Mouse (Mus musculus) mouse embryonic stem cell (cell line): Measurements from ENCODE around the gene Frem2.

Experiments
- in situ Hi-C, 2 experiments: fragments of 300-500 bp; cut with MboI; formaldehyde crosslinking; loops; 1 replicate in 1 of 2; 3 replicates in 1 of 2; pipeline ENCODE4 v1.14.3; 2019 to 2020; ENCODE audit warnings: low sequenced_read_pairs in 2 of 2, low pct_unique_long_range_greater_than_20kb in 1 of 2, mixed read lengths in 1 of 2; ENCODE audit not compliant: unreplicated experiment in 1 of 2

The Frem2 gene

GRCm38 (mm10) chr3:53630630-53631029 lies 26.5 kb downstream of the Frem2 start:
- in situ Hi-C loops: no loop called here

GRCm38 (mm10) chr3:53629966-53630365 lies 27.2 kb downstream of the Frem2 start:
- in situ Hi-C loops: no loop called here

GRCm38 (mm10) chr3:53623222-53623621 lies 33.9 kb downstream of the Frem2 start:
- in situ Hi-C loops: no loop called here

- in situ Hi-C loops: no loop called here
These were observed 36.2 kb downstream of the Frem2 start for GRCm38 (mm10) chr3:53620978-53621377.

DNA sequence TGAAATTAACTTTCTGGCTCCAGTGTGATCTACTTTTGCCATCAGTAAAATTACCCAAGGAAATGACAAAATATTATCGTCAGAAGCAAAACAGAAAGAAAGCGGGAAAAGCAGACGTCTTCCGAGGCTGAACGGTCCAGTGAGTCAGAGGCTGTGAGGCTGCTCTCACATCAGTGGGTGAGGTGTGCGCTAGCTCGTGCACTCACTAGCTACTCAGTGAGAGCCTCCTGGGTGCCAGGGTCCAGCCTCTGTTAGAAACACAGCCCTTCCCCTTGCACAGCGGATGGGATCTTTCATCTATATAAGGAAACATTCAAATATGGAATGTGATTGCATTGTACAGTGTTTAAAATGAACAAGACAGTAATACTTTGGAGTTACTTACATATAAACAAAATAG lies 36.8 kb downstream of the Frem2 start:
- in situ Hi-C loops: no loop called here

- in situ Hi-C loops: no loop called here
These were observed 46.0 kb downstream of the Frem2 start for GRCm38 (mm10) chr3:53611106-53611505.

DNA sequence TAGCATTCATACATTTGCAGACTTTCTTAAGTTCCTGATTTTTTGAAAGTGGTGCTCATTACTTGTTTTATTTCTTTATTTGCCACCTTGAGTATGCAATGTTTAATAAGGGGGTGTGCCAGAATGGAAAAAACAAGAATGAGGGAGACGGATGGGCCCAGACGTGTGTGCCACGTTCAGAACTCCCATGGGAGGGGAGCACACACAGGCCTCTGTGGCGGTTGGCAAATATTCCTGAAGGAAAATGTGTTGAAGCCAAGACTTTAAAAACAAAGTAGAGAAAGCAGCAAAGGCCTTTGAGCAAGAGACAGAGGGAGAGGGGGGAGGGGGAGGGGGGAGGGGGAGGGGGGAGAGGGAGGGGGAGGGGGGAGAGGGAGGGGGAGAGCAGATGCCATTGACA lies 47.3 kb downstream of the Frem2 start:
- in situ Hi-C loops: no loop called here

DNA sequence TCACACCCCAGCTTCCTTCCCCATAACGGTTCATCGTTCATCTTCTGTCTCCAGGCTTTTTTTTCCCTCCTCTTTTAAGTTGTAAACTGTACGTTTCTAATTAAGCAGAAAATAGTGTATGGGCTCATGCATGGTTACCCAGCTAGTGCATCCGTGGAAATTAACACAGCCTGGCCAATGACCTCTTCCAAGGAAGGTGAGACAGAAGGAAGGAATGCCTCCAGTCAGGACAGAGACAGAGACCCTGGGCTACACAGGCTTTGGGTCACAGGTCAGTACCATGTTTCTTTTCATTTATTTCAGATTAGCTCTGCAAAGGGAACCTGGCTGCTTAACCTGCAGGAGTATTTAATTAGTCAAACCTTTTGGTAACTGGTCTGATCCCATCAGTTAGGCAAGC lies 57.0 kb downstream of the Frem2 start:
- in situ Hi-C loops: no loop called here

- in situ Hi-C loops: no loop called here
These were observed 57.8 kb downstream of the Frem2 start for GRCm38 (mm10) chr3:53599315-53599714.

DNA sequence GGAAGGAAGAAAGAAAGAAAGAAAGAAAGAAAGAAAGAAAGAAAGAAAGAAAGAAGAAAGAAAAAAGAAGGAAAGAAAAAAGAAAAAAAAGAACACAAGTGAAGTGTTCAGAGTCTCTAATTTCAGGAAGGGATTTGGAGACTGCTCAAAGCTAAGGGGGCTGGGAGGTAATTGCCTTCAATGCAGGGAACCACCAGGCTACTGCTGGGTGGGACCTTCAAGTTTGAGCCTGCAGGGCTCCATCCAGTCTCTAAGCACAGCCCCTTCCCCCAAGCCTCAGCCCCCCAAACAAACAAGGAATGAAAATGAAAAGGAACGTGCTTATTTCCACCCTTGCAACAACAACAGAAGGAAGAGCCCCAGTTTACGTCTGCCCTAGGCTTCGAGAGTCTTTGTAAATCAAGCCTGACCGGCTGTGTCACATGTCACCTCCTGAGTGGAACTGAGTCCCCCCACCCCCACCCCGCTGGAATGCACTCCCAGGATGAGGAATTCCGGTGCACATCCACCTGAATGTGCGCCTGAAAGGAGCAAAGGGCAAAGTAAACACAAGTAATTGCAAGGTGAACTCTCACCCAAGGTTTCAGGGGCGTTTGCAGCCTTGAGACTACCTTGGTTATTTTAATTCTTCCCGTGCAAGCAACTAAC lies 58.9 kb downstream of the Frem2 start:
- in situ Hi-C loops: no loop called here

DNA sequence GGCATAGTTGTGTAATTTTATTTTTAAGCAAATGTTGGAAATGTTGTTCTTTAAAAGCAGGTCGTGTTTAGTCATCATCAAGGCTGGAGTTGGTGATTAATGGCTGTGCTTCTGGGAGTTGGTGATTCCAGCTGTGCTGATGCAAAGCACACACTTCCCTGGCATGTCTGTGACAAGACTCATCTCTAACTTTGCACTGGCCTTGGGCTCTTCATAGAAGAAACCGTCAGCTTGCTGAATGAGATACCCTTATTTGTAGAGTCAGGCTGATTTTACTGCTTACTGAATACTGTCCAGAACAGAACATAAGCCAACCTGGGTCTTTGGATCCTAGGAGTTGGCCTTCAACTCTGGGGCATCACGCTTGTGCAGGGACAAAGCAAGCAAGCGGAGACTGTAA lies 62.7 kb downstream of the Frem2 start:
- in situ Hi-C loops: no loop called here

- in situ Hi-C loops: no loop called here
These were observed 63.4 kb downstream of the Frem2 start for GRCm38 (mm10) chr3:53593718-53594117.

DNA sequence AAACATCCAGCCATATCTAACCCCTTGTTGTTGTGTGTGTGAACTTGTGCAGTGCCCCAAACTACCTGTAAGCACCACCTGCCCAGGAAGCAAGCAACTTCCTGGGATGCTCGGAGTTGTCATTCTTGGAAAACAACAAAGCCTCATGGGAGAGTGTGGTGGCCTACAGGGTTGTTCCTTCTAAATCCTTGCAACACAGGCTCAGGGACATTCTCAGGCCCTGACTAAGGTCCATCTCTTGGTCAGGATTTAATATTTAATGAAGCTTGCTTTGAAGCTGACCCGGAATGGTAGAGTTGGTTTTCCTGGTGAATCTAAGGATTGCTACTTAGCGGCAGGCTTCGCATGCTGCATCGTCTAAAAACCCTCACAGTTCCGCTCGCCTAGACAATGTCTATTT lies 65.1 kb downstream of the Frem2 start:
- in situ Hi-C loops: no loop called here

DNA sequence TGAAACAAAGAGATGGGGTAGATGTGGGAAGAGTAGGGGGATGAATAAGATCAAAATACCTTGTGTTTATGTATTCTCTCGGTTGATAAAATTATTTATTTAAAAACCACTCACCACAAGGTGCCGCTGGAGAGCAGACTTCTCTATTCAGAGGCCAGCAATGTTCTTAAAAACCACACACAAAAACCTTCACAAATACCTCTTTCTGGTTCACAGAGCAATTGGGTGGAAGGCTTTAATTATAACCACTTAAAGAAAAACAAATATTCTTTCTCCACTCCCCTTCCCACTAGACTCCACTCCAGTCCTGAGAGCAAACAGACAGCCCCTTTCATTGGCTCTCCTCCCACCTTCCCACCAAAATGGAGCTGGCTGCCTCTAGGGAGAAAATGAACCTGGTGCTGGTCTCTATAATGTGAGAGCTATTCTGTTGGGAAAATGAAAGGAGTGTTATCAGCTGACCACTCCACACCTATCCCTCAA lies 67.0 kb downstream of the Frem2 start:
- in situ Hi-C loops: no loop called here

DNA sequence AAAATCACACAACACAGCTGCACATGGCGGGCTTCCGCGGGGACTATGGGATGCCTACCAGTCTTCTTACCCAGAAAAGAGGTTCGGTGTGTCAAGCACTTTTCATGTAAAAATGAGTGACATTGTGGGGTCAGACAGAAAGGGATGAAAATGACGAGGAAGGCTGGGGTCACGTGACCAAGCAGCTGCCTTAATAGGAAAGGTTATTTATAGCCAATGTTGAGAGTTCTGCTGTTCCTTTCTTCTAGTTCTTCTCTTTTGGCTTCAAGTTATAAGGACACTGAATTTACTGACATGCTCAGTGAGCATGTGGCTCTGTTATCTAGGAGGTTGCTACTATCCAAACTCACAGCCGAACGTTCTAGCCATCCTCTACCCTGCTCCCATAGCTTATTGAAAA lies 73.9 kb downstream of the Frem2 start:
- in situ Hi-C loops: no loop called here

DNA sequence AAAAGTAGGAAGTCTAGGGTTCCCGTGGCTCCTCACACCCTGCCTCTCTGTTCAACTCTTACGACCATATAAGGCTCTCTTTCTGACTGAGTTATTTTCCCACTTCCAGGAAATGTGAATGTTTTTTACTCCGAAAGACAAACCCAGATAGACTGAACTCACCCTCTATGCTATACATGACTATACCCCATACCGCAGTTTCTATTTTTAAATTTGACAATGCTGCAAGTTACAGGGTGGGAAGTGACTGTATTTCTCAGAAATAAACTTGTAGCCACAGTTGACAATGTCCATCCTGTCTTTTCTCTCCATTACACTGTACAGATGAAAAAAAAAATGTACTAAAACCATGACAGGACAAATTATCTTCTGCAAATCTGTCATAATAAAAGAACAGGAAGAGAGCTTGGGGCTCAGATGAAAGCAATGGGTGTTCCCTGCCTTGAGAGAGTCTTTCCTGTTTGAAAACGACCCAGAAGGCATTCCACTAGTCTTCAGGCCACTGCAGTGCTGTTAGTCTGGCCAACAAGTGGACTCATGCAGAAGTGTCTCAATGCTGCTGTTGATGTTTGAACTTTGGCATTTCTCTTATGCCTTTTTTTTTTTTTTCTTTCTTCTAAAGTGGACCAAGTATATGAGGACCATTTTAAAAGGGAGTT lies 76.4 kb downstream of the Frem2 start:
- in situ Hi-C loops: no loop called here

- in situ Hi-C loops: no loop called here
These were observed 77.9 kb downstream of the Frem2 start for GRCm38 (mm10) chr3:53579121-53579704.

DNA sequence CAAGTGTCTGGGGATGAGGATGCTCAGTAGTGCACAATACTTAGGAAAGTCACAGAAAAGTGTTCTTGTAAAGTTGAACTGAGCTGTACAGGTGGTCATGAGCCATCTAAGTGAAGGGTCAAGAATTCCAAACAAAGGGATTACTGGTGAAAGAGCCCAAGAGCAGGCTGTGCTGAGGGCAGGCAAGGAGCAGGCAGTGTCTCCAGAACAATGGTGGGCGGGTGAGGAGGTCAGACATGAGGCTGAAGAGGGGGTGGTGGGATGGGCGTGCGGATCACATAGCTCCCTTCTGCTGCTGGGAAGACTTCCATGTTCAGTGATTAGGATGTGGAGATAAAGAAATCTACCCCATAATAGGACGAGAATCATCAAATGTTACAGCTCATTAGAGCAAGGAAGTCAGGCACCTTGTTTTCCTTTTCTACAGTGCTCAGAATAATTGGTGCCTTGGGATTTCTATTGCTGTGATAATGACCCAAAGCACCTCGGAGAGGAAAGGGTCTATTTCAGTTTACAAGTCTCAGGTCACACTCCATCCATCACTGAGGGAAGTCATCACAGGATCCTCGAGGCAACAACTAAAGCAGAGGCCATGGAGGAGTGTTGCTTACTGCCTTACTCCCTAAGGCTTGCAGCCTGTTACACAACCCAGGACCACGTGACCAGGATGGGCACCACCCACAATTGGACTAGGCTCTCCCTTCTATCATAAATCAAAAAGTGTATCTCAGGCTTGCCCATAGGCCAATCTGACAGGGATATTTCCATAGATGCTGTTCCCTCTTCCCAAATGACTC lies 80.6 kb downstream of the Frem2 start:
- in situ Hi-C loops: no loop called here

GRCm38 (mm10) chr3:53574123-53574522 lies 83.0 kb downstream of the Frem2 start:
- in situ Hi-C loops: no loop called here
